Mouse (Mus musculus) erythroblast, embryonic 14.5 days (primary cell): ENCODE data around the gene Elp6.
"Not testable (repeated sequence)": the region's sequence is repeated elsewhere in the genome, so short reads cannot be mapped to it uniquely, and the experiment has no call there.

ENCODE experiments used
- GATA1 ChIP-seq: IDR thresholded peaks from 2 replicates; pipeline ENCODE4 v1.6.1; 2012; ENCODE audit warnings: low read length, inconsistent platforms, mixed read lengths
- TAL1 ChIP-seq: IDR thresholded peaks from 3 replicates; pipeline ENCODE4 v1.6.1; 2012; ENCODE audit warnings: low read length, inconsistent platforms, mixed read lengths

GRCm38 (mm10) chr9:110330913-110331312 is 25.9 kb downstream of the Elp6 start:
- TF ChIP-seq GATA1, TAL1: not testable (repeated sequence)
